Mouse (Mus musculus): ENCODE results near the gene Sh3glb2.

GRCm38 (mm10) chr2:30366203-30366602, 7.1 kb upstream of the Sh3glb2 start:
- TF ChIP-seq CTCF (IDR thresholded peaks at IDR 0.05; ENCODE audit: low read depth) (peak; percentile 33), EP300 (IDR thresholded peaks at IDR 0.05; ENCODE audit: low read depth) (no peak)
